Mouse (Mus musculus) spleen, postnatal 4 days (tissue): ENCODE data around the gene Armt1.
"Not testable (repeated sequence)": the region's sequence is repeated elsewhere in the genome, so short reads cannot be mapped to it uniquely, and the experiment has no call there.

Experiments used
- DNase-seq, 2 experiments: peaks; one replicate each; pipeline ENCODE4 v3.0.0; 2022; ENCODE audit warnings: low spot score in 2 of 2

The Armt1 gene

GRCm38 (mm10) chr10:4433871-4434270 is 1.6 kb downstream of the Armt1 start:
- not testable (repeated sequence) for DNase-seq

GRCm38 (mm10) chr10:4435416-4435815 is 3.1 kb downstream of the Armt1 start:
- DNase-seq: no peak

GRCm38 (mm10) chr10:4456409-4456808 is 24.1 kb downstream of the Armt1 start:
- no peak for DNase-seq

GRCm38 (mm10) chr10:4460201-4460600 is 27.9 kb downstream of the Armt1 start:
- no peak for DNase-seq

GRCm38 (mm10) chr10:4465799-4466198 is 33.5 kb downstream of the Armt1 start:
- no peak for DNase-seq

GRCm38 (mm10) chr10:4469406-4469805 is 37.1 kb downstream of the Armt1 start:
- no peak for DNase-seq

GRCm38 (mm10) chr10:4473591-4473993 is 41.3 kb downstream of the Armt1 start:
- DNase-seq: no peak

GRCm38 (mm10) chr10:4475431-4475830 is 43.2 kb downstream of the Armt1 start:
- DNase-seq: no peak

- no peak for DNase-seq
Observed at GRCm38 (mm10) chr10:4476604-4477003, 44.3 kb downstream of the Armt1 start.

- DNase-seq: no peak
Observed at GRCm38 (mm10) chr10:4480929-4481328, 48.7 kb downstream of the Armt1 start.

- DNase-seq: no peak
Observed at GRCm38 (mm10) chr10:4481695-4482094, 49.4 kb downstream of the Armt1 start.

- no peak for DNase-seq
Observed at GRCm38 (mm10) chr10:4482355-4482754, 50.1 kb downstream of the Armt1 start, which contains the start of gene Ccdc170. Gene Ccdc170, plus strand, starts transcription at chr10:4482502.

GRCm38 (mm10) chr10:4483848-4484247 is 51.6 kb downstream of the Armt1 start:
- no peak for DNase-seq

GRCm38 (mm10) chr10:4484986-4485385 is 52.7 kb downstream of the Armt1 start:
- DNase-seq: no peak

GRCm38 (mm10) chr10:4489865-4490264 is 57.6 kb downstream of the Armt1 start:
- DNase-seq: no peak

- DNase-seq: no peak
Observed at GRCm38 (mm10) chr10:4491281-4491680, 59.0 kb downstream of the Armt1 start.

- DNase-seq: no peak
Observed at GRCm38 (mm10) chr10:4492045-4492444, 59.8 kb downstream of the Armt1 start.

GRCm38 (mm10) chr10:4492909-4493308 is 60.6 kb downstream of the Armt1 start:
- DNase-seq: no peak

GRCm38 (mm10) chr10:4503251-4503650 is 71.0 kb downstream of the Armt1 start:
- no peak for DNase-seq
